Mouse (Mus musculus) layer of hippocampus, postnatal 14 days (tissue): ENCODE data around the gene Gck. TPM values are rescaled to one million over a fixed set of nuclear protein-coding genes. Genes with fewer than 3 reads are reported as not detected.
"Not testable (repeated sequence)": the region's sequence is repeated elsewhere in the genome, so short reads cannot be mapped to it uniquely, and the experiment has no call there.

Experiments used
- DNase-seq, 2 experiments: peaks; one replicate each; pipeline ENCODE4 v3.0.0; 2021 to 2022; ENCODE audit warnings: low spot score in 2 of 2, mixed read lengths in 1 of 2
- total RNA-seq, 2 experiments: library from RNA; stranded (reverse); gene quantifications; 2 replicates each; pipeline ENCODE4 v1.2.3; 2021

Gene Gck
- total RNA-seq, 2 experiments from 2014 or later = 1.3 to 1.9 TPM

GRCm38 (mm10) chr11:5955546-5956276 lies 5.8 kb upstream of the Gck start, which contains the start of gene Ykt6:
Gene Ykt6, plus strand, starts transcription at chr11:5955693.
- peak; percentile 91 to 95 for DNase-seq

GRCm38 (mm10) chr11:5954965-5955504 lies 5.2 kb upstream of the Gck start:
- DNase-seq = no peak

DNA sequence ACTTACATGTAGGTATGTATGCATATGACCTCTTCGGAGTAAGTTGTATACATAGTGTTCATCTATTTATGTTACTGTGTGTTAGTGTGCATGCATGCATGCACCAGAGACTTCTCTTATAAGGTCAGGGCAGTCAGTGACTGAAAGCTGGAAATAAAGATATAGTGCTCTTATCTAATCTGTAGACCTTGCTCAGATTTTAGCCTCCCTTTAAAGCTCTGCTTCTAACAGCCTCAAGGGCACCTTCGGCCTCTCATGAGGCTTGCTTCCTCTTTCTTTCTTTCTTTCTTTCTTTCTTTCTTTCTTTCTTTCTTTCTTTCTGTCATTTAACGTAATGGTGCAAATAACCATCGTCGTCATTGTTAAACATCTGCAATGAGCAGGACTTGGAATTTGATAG lies 4.6 kb upstream of the Gck start:
- DNase-seq = no peak

- no peak for DNase-seq
Measured at GRCm38 (mm10) chr11:5953130-5953765, 3.4 kb upstream of the Gck start.

DNA sequence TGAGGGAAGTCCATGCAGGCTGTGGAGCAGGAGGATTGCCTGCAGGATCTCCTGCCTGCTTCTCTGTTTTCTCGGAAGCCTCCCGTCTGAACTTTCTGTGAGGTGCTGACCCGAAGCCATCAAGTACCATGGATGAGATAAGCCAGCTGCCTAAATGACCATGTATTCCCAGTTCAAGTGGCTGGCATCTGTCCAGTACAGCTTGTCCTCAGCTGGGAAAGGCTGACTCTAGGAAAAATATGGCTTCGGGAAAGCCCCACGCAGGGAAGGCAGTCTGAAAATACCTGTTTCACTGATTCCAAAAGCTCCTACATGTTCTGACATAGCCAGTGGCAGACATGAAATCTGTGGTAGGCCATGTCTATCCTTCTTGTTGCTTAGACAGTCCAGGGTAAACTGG lies 2.6 kb upstream of the Gck start:
- DNase-seq = no peak

DNA sequence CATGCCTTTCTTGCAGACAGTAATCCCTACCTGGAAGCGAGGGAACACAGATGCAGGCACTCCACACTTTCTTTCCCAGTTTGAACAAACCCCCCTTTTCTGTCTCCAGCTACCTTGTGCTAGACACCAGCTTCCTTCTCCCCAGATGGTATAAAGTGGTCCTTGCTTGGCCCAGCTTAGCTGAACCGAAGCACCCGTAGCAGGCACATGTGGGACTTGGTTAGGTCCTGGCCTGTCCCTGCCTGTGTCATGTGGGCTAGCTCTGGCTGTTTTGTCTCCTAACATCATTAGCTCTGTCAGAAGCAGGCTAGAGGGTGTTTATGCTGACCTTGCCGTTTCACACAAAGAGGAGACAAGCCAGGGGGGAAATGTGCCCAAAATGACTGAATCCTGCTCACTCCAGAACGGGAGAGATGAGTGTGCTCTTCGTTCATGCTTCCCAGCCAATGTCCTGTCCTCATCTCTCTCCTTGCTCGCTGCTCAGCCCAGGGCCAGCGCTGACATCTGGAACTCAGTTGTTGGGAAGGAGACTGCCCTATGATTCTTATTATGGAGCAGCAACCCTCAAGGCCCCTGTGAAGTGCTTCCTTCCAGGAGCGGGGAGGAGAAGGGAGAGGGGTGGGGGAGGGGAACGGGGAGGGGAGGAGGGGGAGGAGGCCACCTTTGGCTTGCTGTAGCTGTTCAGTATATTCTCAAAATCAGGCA lies 1.2 kb downstream of the Gck start:
- no peak for DNase-seq

- no peak for DNase-seq
Measured at GRCm38 (mm10) chr11:5947796-5948195, 2.1 kb downstream of the Gck start.

GRCm38 (mm10) chr11:5945096-5945495 lies 4.8 kb downstream of the Gck start:
- no peak for DNase-seq

DNA sequence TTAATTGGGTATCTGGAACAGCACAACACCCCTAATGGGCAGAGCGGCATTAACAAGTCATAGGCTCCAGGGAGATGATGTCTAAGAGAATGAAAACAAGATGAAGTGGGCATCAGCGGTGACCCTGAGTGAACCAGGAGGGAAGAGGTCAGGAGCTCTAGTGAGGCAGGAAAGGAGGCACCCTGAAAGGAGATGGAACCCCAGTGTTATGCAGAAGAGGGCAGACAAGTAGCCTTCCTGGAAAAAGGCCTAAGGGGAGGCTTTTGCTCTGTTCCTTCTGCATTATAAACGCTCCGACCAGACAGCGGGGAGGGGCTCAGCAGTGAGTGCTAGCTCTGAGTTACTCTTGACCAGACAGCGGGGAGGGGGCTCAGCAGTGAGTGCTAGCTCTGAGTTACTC lies 6.9 kb downstream of the Gck start:
- no peak for DNase-seq

DNA sequence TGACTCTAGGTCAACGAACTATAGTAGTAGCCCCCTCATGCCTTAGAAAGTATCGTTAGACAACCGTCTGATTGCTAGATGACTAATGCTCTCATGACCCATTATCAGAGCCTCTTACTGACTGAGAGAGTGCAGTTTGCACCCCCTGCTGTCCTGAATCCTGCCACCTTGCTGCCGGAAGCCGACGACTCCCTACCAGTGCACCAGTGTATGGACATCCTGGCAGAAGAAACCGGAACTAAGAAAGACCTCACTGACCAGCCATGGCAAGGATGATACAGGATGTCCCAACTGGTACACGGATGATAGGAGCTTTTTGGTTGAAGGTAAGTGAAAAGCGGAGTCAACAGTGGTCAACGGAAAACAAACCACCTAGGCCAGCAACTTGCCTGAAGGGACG lies 15.3 kb downstream of the Gck start:
- not testable (repeated sequence) for DNase-seq

GRCm38 (mm10) chr11:5931947-5932346 lies 17.9 kb downstream of the Gck start:
- not testable (repeated sequence) for DNase-seq

- no peak for DNase-seq
Measured at GRCm38 (mm10) chr11:5930578-5930977, 19.3 kb downstream of the Gck start.

DNA sequence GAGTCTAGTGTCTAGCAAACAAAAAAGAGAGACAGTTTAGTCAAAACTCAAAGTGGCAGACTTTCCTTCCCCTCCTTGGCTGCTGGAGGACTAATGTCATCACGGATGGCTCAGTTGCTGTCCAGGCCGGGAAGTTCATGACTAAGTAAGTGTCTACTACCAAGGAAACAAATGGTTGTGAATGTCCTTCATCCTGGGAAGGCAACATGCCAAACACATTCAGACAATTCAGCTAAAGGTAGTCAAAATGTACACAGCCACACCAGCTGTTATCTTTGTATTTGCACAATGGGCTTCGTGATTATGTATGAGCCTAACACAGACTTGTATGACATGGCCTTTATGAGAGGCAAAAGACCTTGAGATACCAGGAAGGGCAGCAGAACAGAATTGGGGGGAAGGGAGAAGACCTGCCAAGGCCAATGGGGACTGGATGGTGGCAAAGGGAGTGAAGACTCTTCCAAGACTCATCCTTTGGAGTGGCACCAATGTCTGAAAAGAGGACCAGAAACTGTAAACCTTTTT lies 23.1 kb downstream of the Gck start:
- DNase-seq = no peak

GRCm38 (mm10) chr11:5924699-5925098 lies 25.2 kb downstream of the Gck start:
- no peak for DNase-seq

- no peak for DNase-seq
Measured at GRCm38 (mm10) chr11:5920323-5920960, 29.4 kb downstream of the Gck start.

- no peak for DNase-seq
Measured at GRCm38 (mm10) chr11:5919606-5920005, 30.3 kb downstream of the Gck start.

GRCm38 (mm10) chr11:5918111-5918510 lies 31.8 kb downstream of the Gck start:
- DNase-seq = no peak

- no peak for DNase-seq
Measured at GRCm38 (mm10) chr11:5916178-5916548, 33.7 kb downstream of the Gck start.

- DNase-seq = no peak
Measured at GRCm38 (mm10) chr11:5915429-5916177, 34.3 kb downstream of the Gck start.

DNA sequence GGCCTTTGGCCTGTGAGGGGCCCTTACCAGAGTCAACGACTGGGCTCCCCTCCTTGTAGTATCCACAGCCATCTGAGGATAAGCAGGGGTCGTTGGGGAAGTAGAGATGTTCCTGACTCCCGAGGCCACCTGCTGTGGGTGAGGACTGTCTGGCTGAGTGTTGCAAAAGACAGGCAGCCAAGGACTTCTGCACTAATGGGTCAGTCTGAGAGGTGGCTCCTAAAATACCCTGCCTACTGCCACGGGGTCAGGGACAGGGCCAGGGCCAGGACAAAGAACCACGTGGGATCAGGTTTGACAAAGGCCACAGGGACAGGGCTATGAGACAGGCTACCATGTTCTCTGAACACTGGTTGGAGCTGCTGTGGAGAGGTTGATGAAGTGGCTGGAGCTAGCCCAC lies 34.9 kb downstream of the Gck start:
- no peak for DNase-seq

DNA sequence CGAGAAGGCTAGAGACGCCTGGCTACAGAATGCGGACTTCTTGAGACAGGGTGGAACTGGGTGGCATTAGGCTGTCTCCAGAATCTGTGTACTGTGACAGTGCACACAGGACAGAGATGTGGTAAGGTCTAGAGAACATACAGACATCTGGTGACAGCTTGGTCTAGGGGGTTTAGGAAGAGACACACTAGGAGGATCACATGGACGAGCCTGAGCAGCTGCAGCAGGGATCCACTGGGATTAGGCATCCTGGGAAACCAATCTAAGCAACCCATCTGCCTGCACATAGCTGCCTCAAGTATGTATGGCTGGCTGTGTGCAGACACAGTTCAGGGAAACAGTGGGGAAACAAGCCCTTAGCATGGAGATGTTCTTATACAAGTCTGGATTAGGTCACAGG lies 35.9 kb downstream of the Gck start:
- DNase-seq = no peak
